Mouse (Mus musculus): ENCODE measurements at regions not wholly inside any gene's neighbourhood (a gene's known extent, or its start where the extent isn't known, plus 50 kb on each side); places are given as distances from the start of the nearest gene placed in this dataset.
A peak's percentile ranks its signal among the peaks of the same experiment; 100 is the strongest.

GRCm38 (mm10) chr8:25463532-25463931 is 639.4 kb upstream of the Adam5 start:
- no peak for DNase-seq (ENCODE audit: low read depth, low spot score)

- no peak for DNase-seq (ENCODE audit: low read depth, low spot score)
Observed at GRCm38 (mm10) chr8:25462492-25462891, 638.3 kb upstream of the Adam5 start.

- DNase-seq (ENCODE audit: low read depth, low spot score) = no peak
Observed at GRCm38 (mm10) chr8:25455644-25456043, 631.5 kb upstream of the Adam5 start.

GRCm38 (mm10) chr8:25454972-25455371 is 630.8 kb upstream of the Adam5 start:
- DNase-seq (ENCODE audit: low read depth, low spot score) = no peak

- no peak for DNase-seq (ENCODE audit: low read depth, low spot score)
Observed at GRCm38 (mm10) chr8:25453826-25454225, 629.7 kb upstream of the Adam5 start.

GRCm38 (mm10) chr8:25450544-25450943 is 626.4 kb upstream of the Adam5 start:
- DNase-seq (ENCODE audit: low read depth, low spot score) = no peak

- DNase-seq (ENCODE audit: low read depth, low spot score) = no peak
Observed at GRCm38 (mm10) chr8:25449590-25449989, 625.4 kb upstream of the Adam5 start.

- DNase-seq (ENCODE audit: low read depth, low spot score) = peak; percentile 5
Observed at GRCm38 (mm10) chr8:25447900-25448299, 623.7 kb upstream of the Adam5 start.

- DNase-seq (ENCODE audit: low read depth, low spot score) = no peak
Observed at GRCm38 (mm10) chr8:25445968-25446367, 621.8 kb upstream of the Adam5 start.

- DNase-seq (ENCODE audit: low read depth, low spot score) = no peak
Observed at GRCm38 (mm10) chr8:25445054-25445453, 620.9 kb upstream of the Adam5 start.

GRCm38 (mm10) chr8:25443552-25443951 is 619.4 kb upstream of the Adam5 start:
- no peak for DNase-seq (ENCODE audit: low read depth, low spot score)

- DNase-seq (ENCODE audit: low read depth, low spot score) = no peak
Observed at GRCm38 (mm10) chr8:25441057-25441441, 616.9 kb upstream of the Adam5 start.

- DNase-seq (ENCODE audit: low read depth, low spot score) = peak; percentile 7
Observed at GRCm38 (mm10) chr8:25440391-25441056, 616.4 kb upstream of the Adam5 start.

GRCm38 (mm10) chr8:25439971-25440370 is 615.8 kb upstream of the Adam5 start:
- DNase-seq (ENCODE audit: low read depth, low spot score) = peak; percentile 29

GRCm38 (mm10) chr8:25438021-25438620 is 614.0 kb upstream of the Adam5 start:
- no peak for DNase-seq (ENCODE audit: low read depth, low spot score)

- no peak for DNase-seq (ENCODE audit: low read depth, low spot score)
Observed at GRCm38 (mm10) chr8:25437178-25437577, 613.0 kb upstream of the Adam5 start.

GRCm38 (mm10) chr8:25430552-25430951 is 606.4 kb upstream of the Adam5 start:
- DNase-seq (ENCODE audit: low read depth, low spot score) = no peak

- no peak for DNase-seq (ENCODE audit: low read depth, low spot score)
Observed at GRCm38 (mm10) chr8:25429846-25430482, 605.8 kb upstream of the Adam5 start.

GRCm38 (mm10) chr8:25428761-25429160 is 604.6 kb upstream of the Adam5 start:
- DNase-seq (ENCODE audit: low read depth, low spot score) = no peak

GRCm38 (mm10) chr8:25426207-25426606 is 602.0 kb upstream of the Adam5 start:
- no peak for DNase-seq (ENCODE audit: low read depth, low spot score)

- DNase-seq (ENCODE audit: low read depth, low spot score) = no peak
Observed at GRCm38 (mm10) chr8:25421478-25421877, 597.3 kb upstream of the Adam5 start.

- DNase-seq (ENCODE audit: low read depth, low spot score) = no peak
Observed at GRCm38 (mm10) chr8:25410536-25410935, 586.4 kb upstream of the Adam5 start.

- no peak for DNase-seq (ENCODE audit: low read depth, low spot score)
Observed at GRCm38 (mm10) chr8:25407862-25408261, 583.7 kb upstream of the Adam5 start.

All from CD4-positive, CD25-positive, alpha-beta regulatory T cell, adult 2 months (primary cell).